Mouse (Mus musculus) C2C12 (cell line): ENCODE data around the gene Tmem135.

ENCODE experiments used
- CTCF ChIP-seq: IDR thresholded peaks from one replicate; pipeline ENCODE4 v1.5.1; 2011; ENCODE audit not compliant: control insufficient read depth, insufficient read depth, insufficient read length
- MAX ChIP-seq: IDR thresholded peaks from one replicate; pipeline ENCODE4 v1.6.1; 2011; ENCODE audit warnings: mild to moderate bottlenecking, control low read depth
- USF1 ChIP-seq: IDR thresholded peaks from one replicate; pipeline ENCODE4 v1.6.1; 2011; ENCODE audit warnings: low read depth, mild to moderate bottlenecking, control low read depth, moderate library complexity

- TF ChIP-seq CTCF (no peak), USF1 (no peak), MAX (no peak)
Observed at GRCm38 (mm10) chr7:89342021-89342420, 62.0 kb downstream of the Tmem135 start.
